Mouse (Mus musculus) lung, adult 2 months (tissue): Measurements from ENCODE around the gene Ptk6.
A peak's percentile ranks its signal among the peaks of the same experiment; 100 is the strongest.

Source experiments
- CTCF ChIP-seq: fragments of 200-500 bp; IDR thresholded peaks from 2 replicates; pipeline ENCODE4 v1.5.1; 2011; ENCODE audit warnings: mild to moderate bottlenecking, low read length, control low read depth; ENCODE audit not compliant: insufficient read depth
- POLR2A ChIP-seq: fragments of 200-500 bp; IDR thresholded peaks from 2 replicates; pipeline ENCODE4 v1.6.1; 2011; ENCODE audit warnings: low read depth, mild to moderate bottlenecking, control low read depth, low read length, borderline replicate concordance; ENCODE audit errors: extremely low read depth

- TF ChIP-seq CTCF (peak; percentile 64), POLR2A (no peak)
These were observed 33.3 kb upstream of the Ptk6 start for GRCm38 (mm10) chr2:181235681-181236566.
